Mouse (Mus musculus): ENCODE results near the gene Hmga1. TPM values are rescaled to one million over a fixed set of nuclear protein-coding genes. Genes with fewer than 3 reads are reported as not detected.

The Hmga1 gene
- total RNA-seq (2021), result 14.3 and 15.5 TPM in 2 replicates
- long read RNA-seq, partial matches to known transcripts, result 0 of 6 reads
- long read RNA-seq, other reads (novel, unspliced or antisense), result 3 of 6 reads

DNA sequence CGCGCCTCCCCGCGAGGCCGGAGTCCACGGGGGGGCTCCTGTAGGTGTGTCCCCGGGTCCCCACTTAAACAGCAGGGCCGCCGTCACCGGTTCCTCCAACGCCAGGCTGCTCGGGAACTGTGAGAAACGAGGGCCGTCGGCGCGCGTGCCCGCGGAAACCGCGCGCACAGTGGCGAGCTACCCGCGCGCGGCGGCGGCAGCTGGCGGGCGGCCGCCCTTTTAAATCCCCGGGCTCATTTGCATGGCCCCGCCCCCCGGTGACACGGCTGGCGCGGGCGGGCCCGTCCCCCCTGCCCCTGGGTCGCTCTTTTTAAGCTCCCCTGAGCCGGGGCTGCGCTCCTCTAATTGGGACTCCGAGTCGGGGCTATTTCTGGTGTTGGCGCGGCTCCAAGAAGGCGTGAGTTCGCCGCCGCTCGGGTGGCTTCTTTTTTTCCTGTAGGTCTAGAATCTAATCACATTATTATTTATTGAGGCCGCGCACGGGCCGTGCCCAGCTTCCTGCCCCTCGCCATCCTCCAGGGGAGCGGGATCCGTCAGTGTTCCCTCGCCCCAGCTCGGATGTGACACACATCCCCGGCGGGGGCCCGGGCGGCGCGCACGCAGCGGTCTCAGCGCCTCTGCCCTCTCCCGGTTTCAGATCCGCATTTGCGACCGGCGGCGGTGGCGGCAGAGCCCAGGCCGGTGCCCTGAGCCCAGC lies at the start of gene Hmga1:
Hmga1 (plus strand) TSS at position 183 of the 697 bp plus-strand sequence.
- peak; percentile 90 for DNase-seq

DNA sequence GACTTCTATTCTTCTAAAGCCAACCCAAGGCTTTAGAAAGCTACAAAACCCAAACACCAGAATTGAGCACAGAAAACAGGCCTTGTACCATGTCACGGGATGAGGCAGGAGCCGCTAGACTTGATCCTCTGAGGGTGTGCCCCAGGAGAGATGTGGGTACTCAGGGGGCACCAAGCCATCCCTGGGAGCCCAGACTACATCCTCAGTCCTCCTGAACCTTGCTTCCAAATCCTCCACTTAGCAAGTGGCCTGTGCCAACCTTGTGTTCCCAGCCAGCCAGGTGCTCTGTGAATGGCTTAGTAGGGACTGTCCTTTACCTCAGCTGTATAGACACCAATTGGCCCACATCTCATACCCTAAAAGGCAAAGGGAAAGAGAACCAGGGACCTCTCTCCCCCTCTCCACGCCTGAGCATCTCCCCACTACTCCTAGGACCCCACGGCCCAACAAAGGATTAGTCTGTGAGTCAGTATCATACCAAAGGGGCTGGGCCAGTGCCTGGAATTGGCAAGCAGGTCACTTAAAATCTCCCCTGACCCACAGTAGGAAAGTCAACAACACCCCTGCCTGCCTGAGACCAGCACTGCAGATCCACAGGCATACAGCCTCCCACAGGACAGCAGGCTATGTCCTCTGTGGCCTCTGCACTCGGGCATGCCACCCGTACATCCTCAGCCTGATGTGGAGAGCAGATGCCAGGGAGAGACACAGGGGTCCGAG lies 49.3 kb upstream of the Hmga1 start:
- no peak for DNase-seq

DNA sequence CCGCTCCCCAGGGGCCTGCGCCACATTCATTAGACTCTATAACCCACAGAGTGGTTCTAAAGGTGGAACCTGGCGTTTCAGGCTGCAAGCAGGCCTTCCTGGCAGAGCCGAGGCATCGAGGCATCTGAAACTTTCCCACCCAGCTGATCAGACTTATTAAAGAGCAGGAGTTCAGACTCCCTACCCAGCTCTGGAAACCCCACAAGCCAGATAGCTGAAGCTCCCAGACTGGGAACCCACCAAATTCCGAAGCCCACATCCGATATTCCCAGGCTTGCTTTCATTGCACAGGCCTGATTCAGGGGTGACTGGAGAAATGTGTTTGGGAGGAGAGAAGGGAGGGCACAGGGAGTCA lies 48.7 kb upstream of the Hmga1 start:
- no peak for DNase-seq

DNA sequence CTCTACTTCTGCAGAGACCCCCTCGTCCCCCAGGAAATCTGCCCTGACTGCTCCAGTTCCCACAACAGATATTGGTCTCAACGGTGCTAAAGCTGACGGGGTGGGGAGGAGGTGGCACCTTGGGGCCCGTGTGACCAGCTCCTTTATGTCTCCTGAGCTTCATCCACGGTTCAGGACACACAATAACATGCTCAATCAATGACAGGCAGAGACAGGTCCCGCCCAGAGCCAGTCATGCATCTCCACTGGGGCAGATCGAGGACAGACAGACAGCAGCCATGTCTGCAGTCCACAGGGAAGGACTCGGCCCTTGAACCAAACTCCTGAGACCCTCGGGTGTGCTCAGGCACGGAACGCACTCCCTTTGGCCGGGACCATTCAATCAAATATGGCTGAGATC lies 48.3 kb upstream of the Hmga1 start:
- no peak for DNase-seq

DNA sequence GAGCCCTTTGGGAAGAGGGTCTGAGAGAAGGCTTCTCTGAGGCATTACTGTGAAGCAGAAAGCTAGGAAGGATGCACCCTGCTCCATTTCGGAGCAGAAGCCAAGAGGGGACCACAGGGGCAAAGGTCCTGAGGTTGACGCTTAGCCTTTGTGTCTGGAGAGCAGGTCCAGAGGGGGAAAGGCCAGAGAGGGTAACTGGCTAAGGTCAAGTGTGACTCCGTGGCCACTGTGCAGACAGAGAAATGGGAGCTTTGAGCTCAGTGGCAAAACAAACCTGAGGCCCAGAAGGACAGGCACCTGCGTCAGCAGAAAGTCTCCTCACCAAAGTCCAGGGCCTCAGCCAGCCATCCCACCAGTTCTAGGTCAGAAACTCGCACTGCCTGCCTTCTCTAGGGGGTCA lies 47.8 kb upstream of the Hmga1 start:
- DNase-seq, result no peak

DNA sequence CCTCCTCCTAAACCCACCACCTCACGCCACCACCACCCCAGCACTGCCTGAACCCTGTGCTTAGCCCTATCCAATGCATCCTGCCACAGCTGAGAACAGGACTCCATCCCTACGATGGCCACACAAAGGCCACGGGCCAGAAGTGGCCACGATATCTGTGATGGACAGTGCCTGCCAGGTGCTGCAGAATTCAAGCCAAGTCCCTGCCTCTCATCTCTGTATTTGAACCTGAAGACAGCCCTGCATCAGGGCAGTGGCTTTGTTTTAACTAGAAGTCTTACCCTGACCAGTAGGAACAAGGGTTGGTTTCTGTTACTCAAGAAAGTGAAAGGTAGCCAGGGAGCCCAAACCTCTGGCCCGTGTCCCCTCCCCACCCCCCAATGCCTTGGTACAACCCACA lies 47.2 kb upstream of the Hmga1 start:
- DNase-seq, result no peak

DNA sequence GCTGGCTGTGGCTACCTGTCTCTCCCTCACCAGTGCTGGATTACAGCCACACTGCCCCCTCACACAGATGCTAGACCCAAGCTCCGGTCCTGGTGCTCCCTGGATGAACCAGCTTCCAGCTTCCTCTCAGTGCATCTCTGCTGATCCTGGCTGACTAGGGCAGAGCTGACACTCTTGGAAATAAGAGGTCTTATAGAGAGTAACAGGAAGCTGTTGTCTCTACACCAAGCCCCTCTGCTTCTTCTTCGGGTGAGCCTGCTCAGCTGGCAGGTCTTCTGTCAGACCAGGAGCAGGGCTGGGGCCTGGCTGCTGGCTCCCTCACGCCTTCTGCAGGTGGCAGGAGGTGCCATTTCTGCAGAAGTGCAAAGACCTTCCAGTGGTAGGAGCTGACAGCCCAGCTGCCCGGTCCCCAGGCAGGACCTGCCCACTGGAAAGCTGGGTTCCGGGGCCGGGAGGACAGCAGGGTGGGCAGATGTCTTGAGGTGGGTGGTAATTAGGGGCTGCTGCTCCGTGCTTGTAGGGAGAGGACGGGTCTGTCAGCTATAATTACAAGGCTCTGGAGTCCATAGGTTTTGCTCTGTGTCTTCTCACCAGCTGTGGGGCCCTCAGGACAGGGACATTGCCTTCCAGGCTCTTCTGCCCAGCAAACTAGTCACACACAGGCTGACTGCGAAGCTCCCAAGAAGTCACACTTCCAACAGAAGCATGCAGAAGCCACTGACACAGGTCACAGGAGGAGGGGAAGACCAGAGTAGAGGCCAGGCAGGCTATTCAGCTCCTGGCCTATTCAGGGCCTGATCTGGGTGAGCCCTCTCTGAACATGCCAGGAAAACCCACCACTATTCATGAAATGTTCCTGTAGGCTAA lies 45.8 kb upstream of the Hmga1 start:
- no peak for DNase-seq

DNA sequence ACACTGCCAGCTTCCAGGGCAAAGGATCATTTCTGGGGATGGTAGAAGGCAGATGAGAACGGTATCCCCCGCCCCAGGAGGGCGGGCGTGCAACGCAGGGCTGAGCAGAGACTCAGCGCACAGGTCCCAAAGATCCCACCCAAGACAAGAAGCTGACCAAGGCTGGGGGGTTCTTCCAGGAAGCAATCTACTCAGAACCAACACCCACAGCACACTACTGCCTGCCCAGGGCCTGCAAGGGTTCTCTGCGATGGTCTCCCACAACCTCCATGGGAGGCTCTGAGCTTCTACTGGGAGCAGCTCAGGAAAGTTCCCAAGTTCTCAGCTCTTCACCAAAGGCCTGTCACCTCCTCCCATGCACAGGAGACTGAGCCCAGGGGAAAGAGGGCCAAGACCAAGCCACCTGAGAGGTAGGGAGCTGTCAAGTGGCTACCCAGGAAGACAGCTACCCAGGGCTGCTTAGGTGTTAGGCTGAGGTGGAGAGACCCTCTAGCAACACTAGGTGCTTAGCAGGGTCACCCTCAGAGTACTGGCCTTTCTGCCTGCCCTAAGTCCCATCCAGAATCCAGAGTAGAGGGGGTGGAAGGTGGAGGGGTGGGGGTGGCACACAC lies 45.1 kb upstream of the Hmga1 start:
- DNase-seq, result no peak

DNA sequence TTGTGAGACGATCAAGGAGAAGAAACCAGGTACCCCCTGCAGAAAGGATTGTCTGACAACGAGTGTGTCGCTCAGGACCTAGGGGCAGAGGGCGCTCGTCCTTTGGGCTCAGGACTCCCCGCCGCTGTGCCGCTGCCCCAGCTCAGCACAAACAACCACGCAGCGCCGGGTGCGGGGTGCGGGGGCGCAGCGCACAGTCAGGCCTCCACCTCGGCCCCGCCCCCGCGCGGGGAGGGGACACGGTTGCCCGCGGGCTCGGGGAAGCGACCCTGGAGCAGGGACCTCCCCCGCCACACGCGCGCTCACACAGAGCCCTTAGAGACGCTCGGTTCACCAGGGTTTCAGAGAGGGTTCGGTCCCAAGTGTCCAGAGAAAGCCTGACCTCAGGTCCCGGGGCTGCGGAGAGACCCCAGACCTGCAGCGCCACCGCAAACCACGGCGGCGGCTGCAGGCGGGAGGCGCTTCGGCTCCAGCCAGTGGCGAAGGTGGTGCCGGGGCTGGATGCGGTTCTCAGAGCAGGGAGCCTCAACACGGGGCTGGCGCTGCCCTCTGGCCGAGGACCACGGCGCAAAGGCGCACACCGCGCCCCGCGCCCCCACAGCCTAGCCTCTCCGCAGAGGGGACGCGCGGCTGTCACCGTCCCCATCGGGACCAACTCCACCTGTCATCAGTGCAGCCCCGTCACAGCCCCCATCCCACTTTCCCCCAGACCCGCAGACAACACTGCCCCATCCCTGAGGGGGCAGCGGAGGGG lies 44.3 kb upstream of the Hmga1 start:
- no peak for DNase-seq

DNA sequence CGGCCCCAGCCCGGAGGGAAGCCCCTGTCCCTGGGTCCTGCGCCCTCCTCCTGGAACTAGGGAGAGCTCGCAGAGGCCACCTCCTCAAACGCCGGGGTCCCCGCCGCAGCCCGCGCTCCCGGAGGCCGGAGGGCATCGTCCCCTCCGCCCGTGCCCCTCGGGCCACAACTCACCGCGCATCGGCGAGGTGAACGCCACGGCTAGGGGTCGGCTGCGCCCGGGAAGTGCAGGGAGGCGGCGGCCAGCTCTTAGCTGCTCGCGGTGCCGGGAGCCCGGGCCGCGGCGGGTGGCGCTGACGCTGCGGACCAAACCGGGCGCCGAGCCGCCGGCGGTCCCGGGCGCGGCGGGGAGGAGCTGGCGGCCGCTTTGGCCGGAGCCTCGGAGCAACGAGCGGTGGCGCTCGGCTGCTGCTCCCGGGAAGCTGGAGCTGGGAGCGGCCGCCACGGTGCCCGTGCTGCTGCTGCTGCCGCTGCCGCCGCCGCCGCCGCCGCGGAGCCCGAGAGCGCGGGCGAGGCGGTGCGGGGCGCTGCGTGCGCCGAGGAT lies 43.6 kb upstream of the Hmga1 start:
- peak; percentile 56 for DNase-seq

DNA sequence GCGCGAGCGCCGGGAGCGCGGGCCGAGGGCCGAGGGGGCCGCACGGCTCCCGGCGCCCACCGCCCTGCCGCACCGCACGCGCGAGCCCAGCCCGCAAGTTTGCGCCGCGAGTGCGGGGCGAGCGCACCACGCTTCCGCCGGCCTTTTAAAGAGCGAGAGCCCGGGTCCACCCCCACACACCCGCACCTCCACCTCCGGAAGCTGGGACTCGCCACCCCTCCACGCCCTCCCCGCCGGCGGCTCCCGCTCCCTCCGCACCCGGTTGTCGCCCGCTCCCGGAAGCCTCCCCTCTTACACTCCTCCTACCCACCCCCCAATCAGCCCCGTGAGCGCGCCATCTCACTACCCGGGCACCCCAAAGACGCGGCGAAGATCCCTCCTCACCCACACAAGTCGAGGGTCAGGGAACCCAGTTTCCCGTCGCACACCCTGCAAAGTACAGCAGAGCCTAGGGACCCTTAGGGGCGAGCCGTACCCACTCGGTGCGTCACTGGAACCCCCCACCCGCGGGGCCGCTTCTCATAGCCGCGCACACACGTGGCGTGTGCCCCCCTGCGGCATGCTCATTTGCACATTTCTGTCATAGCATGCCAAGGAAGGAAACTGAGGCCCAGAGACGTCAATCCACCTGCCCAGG lies 42.9 kb upstream of the Hmga1 start:
- no peak for DNase-seq

DNA sequence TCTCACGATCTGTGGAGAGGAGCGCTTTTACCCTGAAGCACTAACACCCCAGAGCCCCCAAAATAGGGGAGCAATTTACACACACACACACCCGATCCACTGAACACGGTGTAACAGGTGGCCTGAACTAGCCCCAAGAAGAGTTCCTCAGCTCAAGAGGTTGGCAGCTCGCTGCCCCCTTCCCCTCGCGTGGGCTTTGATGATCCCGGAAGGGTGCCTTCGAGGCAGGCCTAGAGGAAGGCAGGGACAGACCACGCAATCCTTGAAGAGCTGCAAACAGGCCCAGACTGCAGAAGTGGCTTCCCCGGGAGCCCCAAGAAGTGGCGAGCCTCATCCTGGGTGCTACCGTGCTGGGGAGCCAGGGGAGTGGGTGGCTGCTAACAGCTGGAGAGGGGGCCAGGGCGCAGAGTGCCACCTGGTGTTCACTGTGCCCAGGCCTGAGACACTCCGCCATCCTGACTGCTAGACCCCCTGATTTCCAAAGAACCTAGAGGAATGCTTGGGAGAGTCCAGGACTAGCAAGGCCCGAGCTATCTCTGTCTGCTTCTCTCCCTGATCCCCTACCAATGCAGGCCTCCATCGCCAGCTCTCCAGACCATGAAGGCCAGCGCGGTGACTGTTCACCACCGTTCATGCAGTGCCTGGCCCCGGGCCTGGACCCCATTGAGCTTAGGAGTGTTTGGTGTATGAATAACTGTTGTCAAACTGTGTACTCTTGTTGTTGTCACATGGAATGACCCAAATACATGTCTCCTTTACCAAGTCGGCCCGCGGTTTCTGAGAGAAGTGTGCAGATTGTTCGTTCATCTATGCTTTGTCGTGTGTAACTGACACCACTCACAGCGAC lies 42.2 kb upstream of the Hmga1 start:
- DNase-seq, result no peak

DNA sequence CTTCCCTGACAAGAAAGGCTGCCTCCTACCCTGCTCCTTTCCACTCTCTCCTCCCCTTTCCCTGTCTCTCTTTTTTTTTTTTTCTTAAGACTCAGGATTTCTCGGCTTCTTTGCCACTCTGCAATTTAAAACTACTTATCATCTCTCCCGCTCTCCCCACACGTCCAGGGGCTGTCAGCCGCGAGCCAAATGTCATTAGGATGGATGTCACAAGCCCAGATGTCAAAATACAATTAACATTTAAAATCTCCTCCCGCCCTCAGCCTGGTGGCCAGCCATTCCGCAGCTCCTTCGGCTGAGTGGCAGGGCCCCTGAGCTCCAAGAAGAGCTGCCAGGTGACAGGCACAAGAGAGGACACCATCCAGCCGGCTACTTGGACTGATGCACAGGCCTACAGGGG lies 38.0 kb upstream of the Hmga1 start:
- no peak for DNase-seq

DNA sequence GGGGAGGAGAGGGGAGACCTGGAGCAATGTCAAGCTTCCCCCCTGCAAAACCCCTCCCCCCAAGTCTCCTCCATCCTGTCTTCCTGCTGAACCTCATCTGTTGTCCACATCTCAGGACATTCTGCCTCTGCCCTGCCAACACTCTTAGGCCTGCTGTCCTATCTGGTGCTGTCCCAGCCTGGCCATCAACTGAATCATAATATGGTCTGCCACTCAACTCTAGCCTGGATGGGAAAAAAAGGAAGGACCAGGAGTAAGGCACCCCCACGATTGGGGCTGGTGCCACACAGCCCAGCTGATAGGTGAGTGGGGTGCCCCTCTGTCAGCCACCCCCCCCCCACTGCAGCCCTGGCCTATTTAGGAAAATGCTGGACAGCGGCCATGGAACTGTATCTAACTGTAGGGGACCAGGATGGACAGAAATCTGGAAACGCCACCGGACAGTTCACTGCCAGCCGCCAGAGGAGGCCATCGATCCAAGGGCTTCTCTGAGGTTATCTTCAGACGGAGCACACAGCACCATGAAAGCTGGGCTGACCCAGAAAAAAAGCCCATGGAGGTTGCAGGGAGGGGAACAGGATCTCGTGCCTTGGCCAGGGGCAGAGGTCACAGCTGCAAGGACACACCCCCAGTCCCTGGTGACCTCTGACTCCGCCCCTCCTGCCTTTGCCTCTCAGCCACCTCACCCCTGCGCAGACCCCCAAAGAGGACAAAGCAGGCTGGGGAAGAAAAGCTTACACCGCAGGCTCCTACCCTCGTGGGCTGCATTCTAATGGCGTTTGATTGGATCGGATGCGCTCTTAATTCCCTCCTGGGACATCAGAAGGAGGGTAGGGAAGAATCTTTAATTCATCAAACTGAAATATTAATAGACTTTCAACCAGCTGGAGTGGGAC lies 37.3 kb upstream of the Hmga1 start:
- no peak for DNase-seq

DNA sequence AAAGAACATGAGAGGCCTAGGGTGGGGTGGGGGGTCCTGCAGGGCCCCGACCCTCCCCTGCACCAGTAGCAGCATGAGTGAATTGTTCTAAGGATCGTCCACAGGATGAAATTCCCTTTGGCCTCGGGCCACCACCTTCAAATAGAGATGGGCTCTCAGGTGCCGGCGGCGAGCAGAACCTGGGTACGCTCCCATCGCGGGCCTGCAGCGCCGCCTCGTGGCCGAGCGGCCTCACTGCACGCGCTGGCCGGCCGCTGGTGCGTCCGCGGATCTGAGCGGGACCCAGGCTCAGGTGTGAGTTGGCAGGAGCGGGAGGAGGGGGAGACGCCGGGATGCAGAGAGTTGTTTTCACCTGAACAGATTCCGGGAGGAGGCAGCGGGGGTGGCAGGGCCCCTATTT lies 35.7 kb upstream of the Hmga1 start:
- DNase-seq, result peak; percentile 69

DNA sequence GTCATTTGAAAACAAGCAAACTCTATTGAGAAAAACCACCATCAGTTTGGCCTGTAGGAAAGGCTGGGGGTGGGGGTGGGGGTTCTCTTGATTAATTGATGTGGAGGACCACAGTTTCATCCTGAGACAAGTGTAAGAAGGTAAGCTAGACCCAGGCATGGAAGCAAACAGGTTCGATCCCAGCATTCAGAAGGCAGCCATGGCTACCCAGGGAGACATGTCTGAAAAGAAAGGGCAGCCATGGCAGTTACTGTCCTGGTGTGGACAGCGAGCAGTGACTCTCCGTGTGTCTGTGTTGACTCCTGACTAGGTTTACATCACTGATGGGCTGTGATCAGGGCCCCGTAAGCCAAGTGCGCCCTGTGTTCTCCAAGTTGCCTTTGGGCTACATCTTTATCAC lies 35.0 kb upstream of the Hmga1 start, which contains the start of gene Grm4:
Grm4 (minus strand) TSS at position 101 of the 400 bp plus-strand sequence.
- DNase-seq, result no peak

DNA sequence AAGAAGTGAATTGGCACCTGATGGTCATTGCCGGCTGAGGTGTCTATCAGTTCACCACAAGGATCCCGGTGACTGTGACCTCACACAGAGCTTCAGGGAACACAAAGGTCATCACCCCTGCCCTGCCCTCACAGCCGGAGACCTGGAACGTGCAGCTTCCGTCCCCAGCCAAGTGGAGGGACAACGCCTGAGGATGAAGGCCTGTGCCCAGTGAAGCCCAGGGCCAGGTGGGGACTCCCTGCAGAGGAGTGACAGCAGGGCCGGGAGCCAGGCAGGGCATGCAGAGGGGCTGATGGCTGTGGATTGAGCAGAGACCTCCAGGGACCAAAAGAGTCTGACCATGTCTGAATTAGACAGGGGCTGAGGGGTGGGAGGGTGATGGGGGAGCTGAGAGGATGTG lies 33.2 kb upstream of the Hmga1 start:
- no peak for DNase-seq

DNA sequence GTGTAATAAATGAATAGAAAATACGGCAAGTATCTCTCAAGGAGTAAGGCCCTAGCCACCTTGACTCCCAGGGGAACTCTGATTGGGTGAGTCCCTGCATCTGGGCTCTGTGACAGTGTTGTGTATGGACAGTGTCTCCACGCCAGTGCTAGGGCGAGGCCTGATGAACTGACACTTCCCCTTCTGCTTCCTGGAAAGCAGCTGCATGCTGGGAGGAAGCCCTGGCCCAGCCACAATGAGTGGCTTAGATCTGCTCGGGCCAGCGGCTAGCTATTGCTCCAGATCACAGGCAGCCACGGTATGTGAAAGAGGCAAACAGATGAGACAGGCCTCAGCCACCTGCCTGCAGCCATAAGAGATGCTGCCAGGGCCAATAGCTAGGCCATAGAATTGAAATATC lies 29.1 kb upstream of the Hmga1 start:
- DNase-seq, result no peak

DNA sequence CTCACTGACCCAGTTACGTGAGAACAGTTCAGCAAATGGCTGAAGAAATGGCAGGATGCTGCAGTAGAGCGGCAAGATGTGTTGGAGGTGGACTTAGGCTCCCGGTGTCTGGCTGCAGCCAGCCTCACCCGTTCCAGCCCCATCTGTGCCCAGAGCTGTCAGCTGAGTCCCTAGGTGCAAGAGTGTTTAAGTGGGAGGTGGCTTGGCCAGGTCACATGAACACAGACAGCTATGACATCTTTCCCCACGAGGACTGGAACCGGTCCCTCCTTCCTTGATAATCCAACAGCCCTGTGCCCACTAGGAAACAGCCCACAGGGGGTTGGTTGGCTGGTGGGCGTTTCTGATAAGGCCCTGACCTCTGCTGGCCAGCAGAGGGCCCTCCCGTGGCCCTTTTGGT lies 28.3 kb upstream of the Hmga1 start:
- no peak for DNase-seq

All from adrenal gland, postnatal 25 days (tissue).